Mouse (Mus musculus) bone marrow macrophage, adult 2 months (primary cell): ENCODE measurements at regions not wholly inside any gene's neighbourhood (a gene's known extent, or its start where the extent isn't known, plus 50 kb on each side); places are given as distances from the start of the nearest gene placed in this dataset.

Experiments
- H3K27ac ChIP-seq: 2 replicates; pipeline ENCODE4 v1.5.1; 2012; ENCODE audit warnings: low read depth, low read length; ENCODE audit not compliant: insufficient read depth
- H3K4me1 ChIP-seq: 2 replicates; pipeline ENCODE4 v1.6.1; 2012; ENCODE audit warnings: low read length; ENCODE audit not compliant: control insufficient read depth, insufficient read depth
- H3K4me3 ChIP-seq: 2 replicates; pipeline ENCODE4 v1.5.1; 2012; ENCODE audit warnings: mild to moderate bottlenecking, low read length, moderate library complexity; ENCODE audit not compliant: insufficient read depth
- CTCF ChIP-seq: IDR thresholded peaks from 2 replicates; pipeline ENCODE4 v1.5.1; 2012; ENCODE audit warnings: low read depth, mild to moderate bottlenecking, low read length, moderate library complexity
- POLR2A ChIP-seq: IDR thresholded peaks from 2 replicates; pipeline ENCODE4 v1.6.1; 2012; ENCODE audit warnings: mild to moderate bottlenecking, low read depth, low read length, borderline replicate concordance

GRCm38 (mm10) chr6:100107066-100107465 lies 180.2 kb downstream of the Rybp start:
- H3K27ac ChIP-seq = no peak overlapping the region
- H3K4me3 ChIP-seq = no peak overlapping the region
- TF ChIP-seq CTCF = no peak
- TF ChIP-seq POLR2A = no peak
- peaks cover 12% of the 10 kb centered on the region for H3K4me1 ChIP-seq

- TF ChIP-seq CTCF (no peak), POLR2A (no peak)
- H3K27ac ChIP-seq = peak overlapping the region; percentile 55
Measured at GRCm38 (mm10) chr6:100100565-100101133, 186.6 kb downstream of the Rybp start.

GRCm38 (mm10) chr6:100096393-100097125 lies 190.7 kb downstream of the Rybp start:
- H3K4me1 ChIP-seq = peaks cover 12% of the 10 kb centered on the region
- no peak overlapping the region for H3K27ac ChIP-seq
- TF ChIP-seq POLR2A (no peak), CTCF (no peak)

More at GRCm38 (mm10) chr6:100100565-100101133, 186.6 kb downstream of the Rybp start:
- Histone ChIP-seq H3K4me3 (no peak overlapping the region), H3K4me1 (peaks cover 15% of the 10 kb centered on the region)

GRCm38 (mm10) chr6:100094653-100095217 lies 192.6 kb downstream of the Rybp start:
- Histone ChIP-seq H3K4me3 (no peak overlapping the region), H3K27ac (no peak overlapping the region), H3K4me1 (no peaks in the 10 kb centered on the region)
- TF ChIP-seq CTCF (no peak), POLR2A (no peak)

More at GRCm38 (mm10) chr6:100096393-100097125, 190.7 kb downstream of the Rybp start:
- H3K4me3 ChIP-seq = no peak overlapping the region

GRCm38 (mm10) chr6:100092870-100093269 lies 194.4 kb downstream of the Rybp start:
- TF ChIP-seq CTCF = no peak
- no peak for TF ChIP-seq POLR2A
- H3K27ac ChIP-seq = no peak overlapping the region
- no peaks in the 10 kb centered on the region; the same call in 1 of the 2 replicates for H3K4me1 ChIP-seq
- H3K4me3 ChIP-seq = no peak overlapping the region

- no peak overlapping the region for H3K27ac ChIP-seq
- no peaks in the 10 kb centered on the region; the same call in 1 of the 2 replicates for H3K4me1 ChIP-seq
- H3K4me3 ChIP-seq = no peak overlapping the region
- no peak for TF ChIP-seq CTCF
- TF ChIP-seq POLR2A = no peak
Measured at GRCm38 (mm10) chr6:100091815-100092214, 195.5 kb downstream of the Rybp start.

- Histone ChIP-seq H3K4me3 (no peak overlapping the region), H3K27ac (no peak overlapping the region), H3K4me1 (no peaks in the 10 kb centered on the region; the same call in 1 of the 2 replicates)
- no peak for TF ChIP-seq CTCF
- no peak for TF ChIP-seq POLR2A
Measured at GRCm38 (mm10) chr6:100088576-100088975, 198.7 kb downstream of the Rybp start.

- Histone ChIP-seq H3K27ac (no peak overlapping the region), H3K4me1 (no peaks in the 10 kb centered on the region; the same call in 1 of the 2 replicates), H3K4me3 (no peak overlapping the region)
- no peak for TF ChIP-seq POLR2A
- TF ChIP-seq CTCF = no peak
Measured at GRCm38 (mm10) chr6:100086807-100087206, 200.5 kb downstream of the Rybp start.

- no peak for TF ChIP-seq CTCF
- TF ChIP-seq POLR2A = no peak
- H3K4me1 ChIP-seq = no peaks in the 10 kb centered on the region; the same call in 1 of the 2 replicates
- no peak overlapping the region for H3K27ac ChIP-seq
- no peak overlapping the region for H3K4me3 ChIP-seq
Measured at GRCm38 (mm10) chr6:100085981-100086380, 201.3 kb downstream of the Rybp start.

GRCm38 (mm10) chr6:100083868-100084477 lies 203.3 kb downstream of the Rybp start:
- TF ChIP-seq CTCF = no peak
- TF ChIP-seq POLR2A = no peak
- no peak overlapping the region for H3K4me3 ChIP-seq
- no peak overlapping the region for H3K27ac ChIP-seq
- H3K4me1 ChIP-seq = no peaks in the 10 kb centered on the region
